Mouse (Mus musculus): Measurements from ENCODE around the gene Pdap1.
"Not testable (repeated sequence)": the region's sequence is repeated elsewhere in the genome, so short reads cannot be mapped to it uniquely, and the experiment has no call there.

- not testable (repeated sequence) for TF ChIP-seq CTCF (IDR thresholded peaks at IDR 0.05; ENCODE audit: extremely low read depth, insufficient read length, insufficient replicate concordance, low read depth, low read length); POLR2A (IDR thresholded peaks at IDR 0.05; ENCODE audit: low read depth, low read length)
Observed at GRCm38 (mm10) chr5:145101451-145101850, 38.6 kb downstream of the Pdap1 start.

All from small intestine, adult 2 months (tissue).